Mouse (Mus musculus) testis, adult 2 months (tissue): Measurements from ENCODE around the gene Ccdc134. TPM values are rescaled to one million over a fixed set of nuclear protein-coding genes. Genes with fewer than 3 reads are reported as not detected.

Experiments used
- H3K27ac ChIP-seq: fragments of 200-500 bp; 2 replicates; pipeline ENCODE4 v1.5.1; 2012; ENCODE audit warnings: low read depth, low read length; ENCODE audit not compliant: control insufficient read depth, insufficient read depth
- H3K27me3 ChIP-seq: fragments of 200-500 bp; 2 replicates; pipeline ENCODE4 v1.6.1; 2012; ENCODE audit warnings: mild to moderate bottlenecking, low read length, moderate library complexity; ENCODE audit not compliant: control insufficient read depth, insufficient read depth
- H3K36me3 ChIP-seq: fragments of 200-500 bp; 2 replicates; pipeline ENCODE4 v1.6.1; 2012; ENCODE audit warnings: mild to moderate bottlenecking, low read length; ENCODE audit not compliant: control insufficient read depth, insufficient read depth
- H3K4me1 ChIP-seq: fragments of 200-500 bp; 2 replicates; pipeline ENCODE4 v1.6.1; 2012; ENCODE audit warnings: low read length; ENCODE audit not compliant: control insufficient read depth, insufficient read depth
- H3K4me3 ChIP-seq: fragments of 200-500 bp; 2 replicates; pipeline ENCODE4 v1.5.1; 2012; ENCODE audit warnings: low read depth, mild to moderate bottlenecking, low read length, moderate library complexity, mixed read lengths; ENCODE audit not compliant: control insufficient read depth
- CTCF ChIP-seq: fragments of 200-500 bp; IDR thresholded peaks from 2 replicates; pipeline ENCODE4 v1.5.1; 2012; ENCODE audit warnings: low read depth, mild to moderate bottlenecking, inconsistent platforms, low read length, moderate library complexity; ENCODE audit not compliant: control insufficient read depth, insufficient read depth, insufficient replicate concordance
- POLR2A ChIP-seq: fragments of 200-500 bp; IDR thresholded peaks from 2 replicates; pipeline ENCODE4 v1.6.1; 2012; ENCODE audit warnings: low read depth, mild to moderate bottlenecking, inconsistent platforms, low read length, moderate library complexity; ENCODE audit not compliant: control insufficient read depth
- polyA plus RNA-seq: library from polyadenylated mRNA; depleted of rRNA; stranded (reverse); fragments of >200 nt; gene quantifications from 2 replicates; pipeline ENCODE4 v1.2.3, GENCODE M21; 2012

The Ccdc134 gene
- polyA plus RNA-seq, 1 experiment: 18.1 TPM

DNA sequence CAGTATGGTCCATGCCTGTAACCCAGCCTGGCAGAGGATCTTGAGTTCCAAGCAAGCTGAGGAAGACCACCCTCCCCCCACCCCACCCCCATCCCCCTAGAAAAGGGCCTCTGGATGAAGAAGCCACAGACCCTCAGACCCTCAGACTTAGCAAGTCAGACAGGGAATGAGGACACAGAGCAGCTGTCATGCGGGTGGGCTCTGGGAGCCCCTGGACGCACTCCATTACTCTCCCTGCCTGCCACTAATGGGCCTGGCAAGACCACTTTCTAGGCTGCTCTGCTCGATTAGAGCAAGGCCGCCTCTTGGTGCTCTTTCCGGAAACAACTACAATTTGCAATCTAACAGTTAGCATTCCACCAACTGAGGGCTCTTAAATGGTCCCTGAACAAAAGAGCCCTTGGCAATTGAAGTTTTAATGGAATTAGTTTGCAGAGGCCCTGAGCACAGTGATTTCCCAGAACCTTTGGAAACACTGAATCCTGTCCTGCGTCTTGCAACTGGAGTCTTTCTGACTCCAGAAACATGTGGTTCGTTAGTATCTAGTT, 50.1 kb downstream of the Ccdc134 start:
- H3K4me3 ChIP-seq: no peak overlapping the region
- no peak for TF ChIP-seq CTCF
- TF ChIP-seq POLR2A: no peak
- H3K4me1 ChIP-seq: no peaks in the 10 kb centered on the region
- H3K27me3 ChIP-seq: no peaks in the 10 kb centered on the region
- H3K27ac ChIP-seq: no peak overlapping the region
- H3K36me3 ChIP-seq: peaks cover 2% of the 10 kb centered on the region

- TF ChIP-seq POLR2A: no peak
- no peak for TF ChIP-seq CTCF
- H3K27me3 ChIP-seq: no peaks in the 10 kb centered on the region
Observed at GRCm38 (mm10) chr15:82181131-82181530, 53.4 kb downstream of the Ccdc134 start.

GRCm38 (mm10) chr15:82182311-82182710, 54.6 kb downstream of the Ccdc134 start:
- H3K36me3 ChIP-seq: no peaks in the 10 kb centered on the region; the same call in 1 of the 2 replicates
- TF ChIP-seq CTCF: peak; percentile 63; the same call in 1 of the 2 replicates
- TF ChIP-seq POLR2A: no peak
- H3K27me3 ChIP-seq: no peaks in the 10 kb centered on the region
- no peak overlapping the region for H3K4me3 ChIP-seq
- no peaks in the 10 kb centered on the region for H3K4me1 ChIP-seq
- H3K27ac ChIP-seq: no peak overlapping the region

More at GRCm38 (mm10) chr15:82181131-82181530, 53.4 kb downstream of the Ccdc134 start:
- H3K4me1 ChIP-seq: no peaks in the 10 kb centered on the region
- no peak overlapping the region for H3K27ac ChIP-seq
- H3K4me3 ChIP-seq: no peak overlapping the region
- peaks cover 2% of the 10 kb centered on the region for H3K36me3 ChIP-seq

GRCm38 (mm10) chr15:82183596-82183995, 55.9 kb downstream of the Ccdc134 start:
- no peaks in the 10 kb centered on the region for H3K27me3 ChIP-seq
- no peak overlapping the region for H3K4me3 ChIP-seq
- TF ChIP-seq POLR2A: no peak
- TF ChIP-seq CTCF: no peak
- no peak overlapping the region for H3K27ac ChIP-seq
- no peaks in the 10 kb centered on the region for H3K4me1 ChIP-seq
- no peaks in the 10 kb centered on the region; the same call in 1 of the 2 replicates for H3K36me3 ChIP-seq

- no peak overlapping the region for H3K27ac ChIP-seq
- TF ChIP-seq POLR2A: no peak
- TF ChIP-seq CTCF: no peak
- H3K27me3 ChIP-seq: no peaks in the 10 kb centered on the region
Observed at GRCm38 (mm10) chr15:82184183-82184582, 56.5 kb downstream of the Ccdc134 start.

DNA sequence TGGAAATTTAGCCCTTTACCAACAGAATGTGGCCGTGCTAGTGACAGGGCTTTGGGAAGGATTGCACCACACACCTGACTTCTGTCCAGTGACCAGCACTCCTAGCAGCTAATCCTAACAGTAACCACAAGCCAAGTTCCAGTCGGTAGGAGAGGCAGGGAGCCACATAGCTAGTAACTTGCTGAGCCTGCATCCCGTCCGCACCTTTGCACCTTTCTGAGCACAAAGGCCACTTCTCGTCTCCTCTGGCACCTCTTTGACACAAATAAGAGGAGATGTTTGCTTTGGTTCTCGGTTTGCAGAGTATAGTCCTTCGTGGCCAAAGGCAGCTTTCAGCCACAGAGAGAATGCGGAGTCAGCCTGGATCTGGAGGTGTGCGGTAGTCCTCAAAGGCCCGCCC, 56.9 kb downstream of the Ccdc134 start:
- TF ChIP-seq CTCF (no peak), POLR2A (no peak)
- H3K27me3 ChIP-seq: no peaks in the 10 kb centered on the region
- no peak overlapping the region for H3K4me3 ChIP-seq
- no peaks in the 10 kb centered on the region; the same call in 1 of the 2 replicates for H3K36me3 ChIP-seq
- H3K27ac ChIP-seq: no peak overlapping the region
- no peaks in the 10 kb centered on the region for H3K4me1 ChIP-seq

More at GRCm38 (mm10) chr15:82184183-82184582, 56.5 kb downstream of the Ccdc134 start:
- Histone ChIP-seq H3K4me3 (no peak overlapping the region), H3K4me1 (no peaks in the 10 kb centered on the region), H3K36me3 (no peaks in the 10 kb centered on the region; the same call in 1 of the 2 replicates)

- Histone ChIP-seq H3K27me3 (no peaks in the 10 kb centered on the region), H3K4me3 (no peak overlapping the region), H3K4me1 (no peaks in the 10 kb centered on the region), H3K36me3 (no peaks in the 10 kb centered on the region; the same call in 1 of the 2 replicates), H3K27ac (no peak overlapping the region)
- TF ChIP-seq POLR2A (no peak), CTCF (no peak)
Observed at GRCm38 (mm10) chr15:82185062-82185783, 57.5 kb downstream of the Ccdc134 start.
